Mouse (Mus musculus) liver, adult (tissue): ENCODE data around the gene Hnrnph1.
A peak's percentile ranks its signal among the peaks of the same experiment; 100 is the strongest.

Experiments
- GATA4 ChIP-seq: IDR thresholded peaks from 2 replicates; pipeline ENCODE4 v1.6.1; 2014; ENCODE audit warnings: mild to moderate bottlenecking, low read length; ENCODE audit not compliant: insufficient replicate concordance

Gene Hnrnph1

GRCm38 (mm10) chr11:50367531-50367930 is 9.3 kb upstream of the Hnrnph1 start:
- TF ChIP-seq GATA4 = no peak

GRCm38 (mm10) chr11:50369360-50369911 is 7.4 kb upstream of the Hnrnph1 start:
- no peak for TF ChIP-seq GATA4

GRCm38 (mm10) chr11:50370969-50371368 is 5.8 kb upstream of the Hnrnph1 start:
- no peak for TF ChIP-seq GATA4

GRCm38 (mm10) chr11:50371399-50371841 is 5.4 kb upstream of the Hnrnph1 start:
- no peak for TF ChIP-seq GATA4

GRCm38 (mm10) chr11:50371911-50372310 is 4.9 kb upstream of the Hnrnph1 start:
- no peak for TF ChIP-seq GATA4

- no peak for TF ChIP-seq GATA4
Measured at GRCm38 (mm10) chr11:50373086-50373485, 3.7 kb upstream of the Hnrnph1 start.

- TF ChIP-seq GATA4 = no peak
Measured at GRCm38 (mm10) chr11:50373621-50374020, 3.2 kb upstream of the Hnrnph1 start.

GRCm38 (mm10) chr11:50374286-50375015 is 2.3 kb upstream of the Hnrnph1 start:
- no peak for TF ChIP-seq GATA4

- no peak for TF ChIP-seq GATA4
Measured at GRCm38 (mm10) chr11:50375421-50375820, 1.4 kb upstream of the Hnrnph1 start.

GRCm38 (mm10) chr11:50376156-50376790 is 517 bp upstream of the Hnrnph1 start:
- no peak for TF ChIP-seq GATA4

GRCm38 (mm10) chr11:50377892-50378684 is 1.3 kb downstream of the Hnrnph1 start:
- 0 out of 2 replicates have a peak, but pooled peaks have one; percentile 26 for TF ChIP-seq GATA4

- TF ChIP-seq GATA4 = no peak
Measured at GRCm38 (mm10) chr11:50379023-50379752, 2.4 kb downstream of the Hnrnph1 start.

GRCm38 (mm10) chr11:50381311-50381710 is 4.5 kb downstream of the Hnrnph1 start:
- TF ChIP-seq GATA4 = no peak

GRCm38 (mm10) chr11:50387167-50387679 is 10.4 kb downstream of the Hnrnph1 start:
- no peak for TF ChIP-seq GATA4
